Mouse (Mus musculus) retina, postnatal 1 day (tissue): Measurements from ENCODE around the gene Tlx2.

Source experiments
- DNase-seq: peaks from one replicate; pipeline ENCODE4 v3.0.0-alpha.2; 2012

The Tlx2 gene

GRCm38 (mm10) chr6:83020836-83021593 lies 49.1 kb downstream of the Tlx2 start:
- DNase-seq = no peak

DNA sequence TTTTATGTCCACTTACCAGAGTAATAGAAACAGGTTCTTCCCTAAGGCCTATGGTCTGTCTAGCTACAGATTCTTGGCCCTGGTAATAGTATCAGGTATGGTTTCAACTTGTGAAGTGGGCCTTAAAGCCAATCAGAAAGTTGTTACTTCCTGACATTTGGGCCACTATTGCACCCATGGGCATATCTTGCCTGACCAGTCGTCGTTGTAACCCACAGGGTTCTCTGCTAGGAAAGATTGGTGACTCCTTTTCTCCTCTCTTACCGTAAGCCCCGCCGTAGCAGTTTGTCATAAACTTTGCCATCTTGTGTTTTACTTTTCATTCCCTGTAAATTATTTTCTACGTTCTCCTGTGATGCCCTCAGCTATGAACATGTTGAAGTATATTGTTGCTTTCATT lies 50.0 kb downstream of the Tlx2 start:
- no peak for DNase-seq

DNA sequence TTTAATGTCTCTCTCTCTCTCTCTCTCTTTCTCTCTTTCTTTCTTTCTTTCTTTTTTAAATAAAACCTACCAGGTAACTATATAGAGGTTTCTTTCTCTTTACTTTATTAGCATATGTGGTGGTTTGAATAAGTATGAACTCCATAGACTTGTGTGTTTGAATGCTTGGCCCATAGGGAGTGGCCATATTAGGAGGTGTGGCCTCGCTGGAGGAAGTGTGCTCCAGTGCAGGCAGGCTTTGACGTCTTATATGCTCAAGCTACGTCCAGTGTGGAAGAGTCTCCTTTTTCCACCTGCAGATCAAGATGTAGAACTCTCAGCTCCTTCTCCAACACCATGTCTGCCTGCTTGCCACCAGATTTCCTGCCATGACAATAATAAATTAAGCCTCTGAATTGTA lies 51.0 kb downstream of the Tlx2 start:
- no peak for DNase-seq
